Mouse (Mus musculus) embryonic facial prominence, embryonic 11.5 days (tissue): ENCODE data around the gene Ripk4. TPM values are rescaled to one million over a fixed set of nuclear protein-coding genes. Genes with fewer than 3 reads are reported as not detected.
A peak's percentile ranks its signal among the peaks of the same experiment; 100 is the strongest.

Experiments used
- ATAC-seq: fragments of 200-750 bp; cut with Nextera tagmentation; replicated peaks from 2 replicates; pipeline ENCODE4 v1.8.0; 2017; ENCODE audit warnings: low read depth; ENCODE audit not compliant: insufficient number of reproducible peaks, low FRiP score, low TSS enrichment
- DNase-seq: peaks from one replicate; pipeline ENCODE4 v3.0.0-alpha.2; 2015; ENCODE audit warnings: low spot score
- H3K27ac ChIP-seq: fragments of 300-500 bp; sonication (generic); replicated peaks from 2 replicates; pipeline ENCODE4 v1.5.1; 2014; ENCODE audit warnings: mild to moderate bottlenecking, low read depth, low read length, control low read depth
- H3K27me3 ChIP-seq: fragments of 300-500 bp; sonication (generic); 2 replicates; pipeline ENCODE4 v1.6.1; 2014; ENCODE audit warnings: mild to moderate bottlenecking, low read length, moderate library complexity, mixed read lengths; ENCODE audit not compliant: control insufficient read depth, insufficient read depth
- H3K36me3 ChIP-seq: fragments of 300-500 bp; sonication (generic); replicated peaks from 2 replicates; pipeline ENCODE4 v1.6.1; 2014; ENCODE audit warnings: low read depth, mild to moderate bottlenecking, low read length, moderate library complexity, mixed read lengths; ENCODE audit not compliant: control insufficient read depth, insufficient read depth
- H3K4me1 ChIP-seq: fragments of 300-500 bp; sonication (generic); 2 replicates; pipeline ENCODE4 v1.6.1; 2014; ENCODE audit warnings: low read length, mixed read lengths; ENCODE audit not compliant: control insufficient read depth, insufficient read depth
- H3K4me2 ChIP-seq: fragments of 300-500 bp; sonication (generic); 2 replicates; pipeline ENCODE4 v1.6.1; 2014; ENCODE audit warnings: low read depth, mild to moderate bottlenecking, control low read depth, low read length, moderate library complexity
- H3K4me3 ChIP-seq: fragments of 300-500 bp; sonication (generic); 2 replicates; pipeline ENCODE4 v1.5.1; 2014; ENCODE audit warnings: low read depth, low read length, control low read depth
- H3K9ac ChIP-seq: fragments of 300-500 bp; sonication (generic); replicated peaks from 2 replicates; pipeline ENCODE4 v1.6.1; 2014; ENCODE audit warnings: mild to moderate bottlenecking, control low read depth, low read length
- H3K9me3 ChIP-seq: fragments of 300-500 bp; sonication (generic); replicated peaks from 2 replicates; pipeline ENCODE4 v1.6.1; 2016; ENCODE audit warnings: mild to moderate bottlenecking, low read length, inconsistent platforms, mixed read lengths; ENCODE audit not compliant: control insufficient read depth
- WGBS: fragments of 180-500 bp; shearing (Covaris S2); extraction: QIAGEN DNeasy Blood & Tissue Kit; methylation state at CpG from one replicate; pipeline ENCODE4 v1.1.7; 2014; 5-methylcytosine and 5-hydroxymethylcytosine counted together
- polyA plus RNA-seq: library from polyadenylated mRNA; unstranded; fragments of >200 nt; fragmentation: Nextera tagmentation; extraction: Ambion mirVana; gene quantifications from 2 replicates; pipeline ENCODE4 v1.2.1, GENCODE M21; 2014

Gene Ripk4
- polyA plus RNA-seq, 1 experiment from 2014 or later = 5.9 TPM

DNA sequence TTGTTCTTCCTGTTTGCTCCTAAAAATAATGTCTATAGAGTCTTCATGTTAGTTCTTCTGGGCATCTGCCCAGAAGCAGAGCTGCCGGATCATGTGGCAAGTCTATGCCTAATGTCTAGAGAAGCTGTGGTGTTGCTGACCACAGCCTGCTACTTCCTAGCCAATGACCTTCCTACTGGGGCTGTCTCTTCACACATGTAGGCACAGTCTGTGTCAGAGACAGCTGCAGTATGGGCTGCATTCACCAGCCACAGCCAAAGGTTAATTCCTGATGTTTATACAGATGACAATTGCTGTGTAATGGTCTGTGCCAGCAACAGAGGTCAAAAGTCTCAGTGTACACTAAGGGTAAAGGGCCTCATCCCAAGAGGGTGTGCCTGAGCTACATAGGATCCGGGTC lies 7.1 kb downstream of the Ripk4 start:
- no peaks in the 10 kb centered on the region for H3K36me3 ChIP-seq
- ATAC-seq (no peak), DNase-seq (no peak)
- no peak overlapping the region for H3K27ac ChIP-seq
- no peak overlapping the region for H3K4me2 ChIP-seq
- peaks cover under 1% of the 10 kb centered on the region for H3K27me3 ChIP-seq
- H3K4me1 ChIP-seq = no peaks in the 10 kb centered on the region
- no peak overlapping the region for H3K9ac ChIP-seq
- no peaks in the 10 kb centered on the region for H3K9me3 ChIP-seq
- H3K4me3 ChIP-seq = no peak overlapping the region
- 43% methylated on average over 2 of the region's 2 CpGs for WGBS

DNA sequence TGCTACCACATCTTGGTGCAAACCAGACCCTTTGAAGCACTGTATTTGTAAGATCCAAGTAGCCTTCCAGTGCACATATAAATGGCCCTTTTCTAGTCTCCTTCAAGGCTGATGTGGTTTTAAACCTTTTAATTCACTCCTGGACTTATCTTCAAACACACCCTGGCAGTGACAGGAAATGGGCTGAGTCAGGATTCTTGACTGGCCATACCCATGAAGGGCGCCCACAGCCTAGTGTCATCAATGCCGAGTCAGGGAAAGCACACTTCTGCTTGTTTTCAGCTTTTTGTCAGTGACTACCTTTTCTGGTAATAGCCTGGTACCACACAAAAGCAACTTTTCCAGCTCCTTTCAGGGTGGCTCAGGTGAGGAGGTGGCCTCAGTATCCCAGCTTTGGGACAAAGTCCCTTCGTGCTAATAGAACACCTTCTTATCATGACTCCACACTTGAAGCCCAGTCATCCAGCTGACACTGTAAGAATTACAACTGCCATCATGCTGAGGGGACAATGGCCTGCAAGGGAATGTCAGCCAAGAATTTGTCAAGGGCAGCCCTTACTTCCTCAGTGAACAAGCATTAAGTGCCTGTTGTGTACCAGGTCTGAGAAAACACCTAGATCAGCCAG lies 11.2 kb downstream of the Ripk4 start:
- Histone ChIP-seq H3K9me3 (no peaks in the 10 kb centered on the region), H3K4me1 (no peaks in the 10 kb centered on the region), H3K27ac (no peak overlapping the region), H3K4me3 (no peak overlapping the region), H3K27me3 (no peaks in the 10 kb centered on the region), H3K36me3 (no peaks in the 10 kb centered on the region), H3K4me2 (no peak overlapping the region), H3K9ac (no peak overlapping the region)
- WGBS = 92% methylated on average over 3 of the region's 3 CpGs
- ATAC-seq (no peak), DNase-seq (no peak)

DNA sequence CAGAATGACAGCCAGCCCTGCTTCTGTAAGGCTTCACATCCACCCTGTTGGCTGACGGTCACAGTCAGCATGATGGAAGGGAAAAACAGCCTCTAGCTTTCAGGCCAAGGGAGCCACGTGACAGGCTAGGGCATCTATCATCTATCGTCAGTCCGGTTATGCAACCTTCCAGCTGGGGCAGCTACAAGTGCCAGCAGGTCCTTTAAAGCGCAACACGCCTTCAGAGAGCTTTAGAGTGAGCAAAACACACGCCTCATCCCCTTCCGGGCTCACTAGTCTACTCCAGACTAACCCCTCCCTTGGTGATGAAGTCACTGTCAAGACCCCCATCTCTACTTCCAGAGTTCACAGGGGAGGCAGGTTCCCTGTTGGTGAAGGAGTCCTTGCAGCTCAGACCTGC lies 11.7 kb downstream of the Ripk4 start:
- Histone ChIP-seq H3K4me1 (no peaks in the 10 kb centered on the region), H3K27ac (no peak overlapping the region), H3K9ac (no peak overlapping the region), H3K4me3 (no peak overlapping the region), H3K36me3 (no peaks in the 10 kb centered on the region), H3K9me3 (no peaks in the 10 kb centered on the region), H3K4me2 (no peak overlapping the region), H3K27me3 (no peaks in the 10 kb centered on the region)
- DNase-seq = peak; percentile 57
- no peak for ATAC-seq
- WGBS = 71% methylated on average over 8 of the region's 8 CpGs

DNA sequence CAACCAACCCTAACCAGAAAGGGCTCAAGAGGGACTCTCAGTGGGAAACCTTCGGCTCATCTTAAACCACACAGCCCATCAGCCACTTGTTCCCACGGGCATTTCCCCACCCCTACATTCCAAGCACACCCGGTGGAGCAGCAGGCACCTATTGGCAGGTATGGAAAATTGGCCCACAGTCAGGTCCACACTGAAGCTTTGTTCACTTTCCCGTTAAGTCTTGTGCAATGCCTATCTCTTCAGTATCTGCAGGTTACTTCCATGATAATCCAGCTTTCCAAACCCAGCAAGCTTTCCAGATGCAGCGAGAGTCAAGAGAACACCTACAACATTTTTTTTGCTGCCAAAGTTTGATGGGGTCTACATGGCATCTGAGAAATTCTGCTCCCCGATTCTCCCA lies 15.2 kb downstream of the Ripk4 start:
- ATAC-seq (no peak), DNase-seq (no peak)
- no peaks in the 10 kb centered on the region for H3K9me3 ChIP-seq
- no peak overlapping the region for H3K4me2 ChIP-seq
- WGBS = 87% methylated on average over 6 of the region's 6 CpGs
- no peaks in the 10 kb centered on the region for H3K4me1 ChIP-seq
- no peaks in the 10 kb centered on the region for H3K27me3 ChIP-seq
- H3K4me3 ChIP-seq = no peak overlapping the region
- H3K27ac ChIP-seq = no peak overlapping the region
- H3K9ac ChIP-seq = no peak overlapping the region
- H3K36me3 ChIP-seq = no peaks in the 10 kb centered on the region

DNA sequence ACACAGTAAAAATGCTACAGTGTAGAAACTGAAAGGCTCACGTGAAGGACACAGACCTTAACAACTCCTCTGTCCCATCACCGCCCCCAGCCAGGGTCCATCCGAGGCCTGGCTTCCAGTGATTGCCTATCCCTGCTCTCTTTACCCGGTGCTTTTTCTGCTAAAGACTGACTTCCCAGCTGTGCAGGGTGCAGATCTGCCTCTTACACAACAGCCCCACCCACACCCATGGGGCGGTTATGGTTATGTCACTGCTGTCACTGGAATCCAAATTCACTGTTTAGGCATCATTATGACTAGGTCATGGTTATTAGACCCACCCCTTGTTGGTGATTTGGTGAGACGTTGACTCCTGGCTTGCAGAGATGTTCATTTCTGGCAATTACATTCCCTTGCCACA lies 25.6 kb downstream of the Ripk4 start:
- no peak overlapping the region for H3K4me2 ChIP-seq
- 78% methylated on average over 6 of the region's 6 CpGs for WGBS
- no peak for ATAC-seq

DNA sequence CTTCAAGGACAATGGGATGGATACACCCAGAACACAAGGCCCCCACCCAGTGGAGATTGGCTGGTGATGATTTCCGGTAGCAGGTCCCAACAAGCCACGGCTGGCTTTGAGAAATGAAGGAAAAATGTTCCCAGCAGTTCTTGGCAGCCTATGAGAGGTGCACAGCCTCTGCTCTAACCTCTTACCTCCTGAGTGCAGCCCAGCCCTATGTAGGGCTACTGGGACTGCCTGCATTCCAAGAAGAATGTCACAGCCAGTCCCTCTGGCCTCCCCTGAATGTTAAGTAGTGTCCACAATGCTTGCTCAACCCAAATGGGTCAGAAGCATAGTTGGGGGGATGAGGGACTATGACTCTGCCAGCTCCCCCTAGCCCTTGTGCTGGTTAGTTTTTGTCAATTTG lies 27.0 kb downstream of the Ripk4 start:
- no peak overlapping the region for H3K4me3 ChIP-seq
- H3K4me2 ChIP-seq = no peak overlapping the region
- no peaks in the 10 kb centered on the region for H3K4me1 ChIP-seq
- ATAC-seq (no peak), DNase-seq (no peak)
- H3K27me3 ChIP-seq = no peaks in the 10 kb centered on the region
- H3K27ac ChIP-seq = no peak overlapping the region
- WGBS = 95% methylated on average over 2 of the region's 2 CpGs
- H3K36me3 ChIP-seq = no peaks in the 10 kb centered on the region
- H3K9me3 ChIP-seq = no peaks in the 10 kb centered on the region
- H3K9ac ChIP-seq = no peak overlapping the region

More for the DNA sequence above, 25.6 kb downstream of the Ripk4 start:
- DNase-seq = no peak
- no peaks in the 10 kb centered on the region for H3K27me3 ChIP-seq
- no peak overlapping the region for H3K27ac ChIP-seq
- H3K4me1 ChIP-seq = no peaks in the 10 kb centered on the region
- no peaks in the 10 kb centered on the region for H3K9me3 ChIP-seq
- H3K36me3 ChIP-seq = no peaks in the 10 kb centered on the region
- H3K4me3 ChIP-seq = no peak overlapping the region
- no peak overlapping the region for H3K9ac ChIP-seq

DNA sequence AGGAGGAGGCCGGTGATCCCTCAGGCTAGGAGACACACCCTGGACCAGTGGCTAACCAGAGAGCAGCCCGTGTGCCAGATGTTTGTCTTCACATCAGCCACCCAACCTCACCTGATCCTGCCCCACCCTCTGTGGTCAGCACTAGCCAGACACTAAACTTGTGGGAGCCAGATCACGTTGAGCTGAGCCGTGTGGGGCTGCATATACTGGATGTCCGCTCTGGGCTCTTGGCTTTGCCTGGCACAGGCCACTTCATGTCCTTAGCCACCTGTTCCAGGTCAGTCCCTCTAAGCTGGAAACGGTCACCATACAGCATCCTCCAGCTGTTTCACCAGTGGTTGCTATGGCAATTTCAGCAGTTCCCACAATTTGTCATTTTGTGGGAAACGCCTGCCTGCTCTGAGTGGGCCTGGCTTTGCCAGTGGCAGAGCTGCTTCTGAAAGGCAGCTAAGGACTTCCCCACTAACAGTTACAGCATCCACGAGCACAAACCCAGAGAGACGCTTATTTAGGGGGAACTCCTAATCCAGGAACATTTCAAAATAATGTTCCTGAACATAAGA lies 28.7 kb downstream of the Ripk4 start:
- no peak overlapping the region for H3K27ac ChIP-seq
- no peak overlapping the region for H3K9ac ChIP-seq
- no peaks in the 10 kb centered on the region for H3K27me3 ChIP-seq
- H3K36me3 ChIP-seq = no peaks in the 10 kb centered on the region
- H3K9me3 ChIP-seq = no peaks in the 10 kb centered on the region
- no peak for DNase-seq
- 67% methylated on average over 9 of the region's 9 CpGs for WGBS
- no peak overlapping the region for H3K4me2 ChIP-seq
- no peak for ATAC-seq
- no peaks in the 10 kb centered on the region for H3K4me1 ChIP-seq
- H3K4me3 ChIP-seq = no peak overlapping the region

DNA sequence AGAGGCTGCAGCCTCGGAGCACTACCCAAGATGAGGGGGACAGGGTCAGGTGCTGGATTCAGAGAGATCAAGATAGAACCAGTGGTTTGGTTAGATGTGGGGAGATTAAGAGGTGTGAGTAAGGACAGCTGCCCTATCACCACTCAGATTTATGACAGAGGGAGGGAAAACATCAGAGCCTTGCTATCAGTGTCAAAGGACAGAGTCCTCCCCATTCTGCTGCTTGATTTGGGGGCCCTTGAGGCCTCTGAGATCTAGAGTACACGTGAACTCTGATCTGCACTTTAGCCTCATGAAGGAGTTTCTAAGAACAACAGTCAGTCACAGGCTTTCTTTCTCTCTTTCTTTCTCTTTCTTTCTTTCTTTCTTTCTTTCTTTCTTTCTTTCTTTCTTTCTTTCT lies 30.0 kb downstream of the Ripk4 start:
- H3K27ac ChIP-seq = no peak overlapping the region
- WGBS = 83% methylated on average over 2 of the region's 2 CpGs
- ATAC-seq (no peak), DNase-seq (no peak)
- H3K27me3 ChIP-seq = no peaks in the 10 kb centered on the region
- H3K4me3 ChIP-seq = no peak overlapping the region
- no peaks in the 10 kb centered on the region for H3K36me3 ChIP-seq
- no peaks in the 10 kb centered on the region for H3K9me3 ChIP-seq
- H3K4me2 ChIP-seq = no peak overlapping the region
- no peak overlapping the region for H3K9ac ChIP-seq
- H3K4me1 ChIP-seq = no peaks in the 10 kb centered on the region
